Mouse (Mus musculus) layer of hippocampus, adult 11-12 months (tissue): ENCODE measurements around the gene Olfr750.

ENCODE experiments used
- DNase-seq: peaks from one replicate; pipeline ENCODE4 v3.0.0; 2022; ENCODE audit warnings: low spot score

The Olfr750 gene

GRCm38 (mm10) chr14:51088166-51088969, 14.1 kb upstream of the Olfr750 start:
- peak; percentile 88 for DNase-seq

DNA sequence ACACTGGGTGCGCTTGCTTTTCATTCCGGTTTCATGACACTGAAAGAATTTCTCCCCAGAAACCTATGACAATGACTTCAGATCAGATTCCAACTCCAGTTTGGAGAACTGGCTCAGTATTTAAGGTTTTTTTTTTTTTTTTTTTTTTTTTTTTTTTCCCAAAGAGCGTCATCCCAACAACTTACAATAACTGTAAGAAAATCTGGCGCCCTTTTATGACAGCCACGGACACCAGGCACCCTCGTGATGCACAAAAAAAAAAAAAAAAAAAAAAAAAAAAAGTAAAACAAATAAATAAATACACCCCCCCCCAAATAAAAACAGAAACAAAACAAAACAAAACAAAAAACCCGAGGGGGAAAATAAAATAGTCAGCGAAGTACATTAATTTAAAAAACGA, 13.5 kb upstream of the Olfr750 start:
- DNase-seq: no peak

- no peak for DNase-seq
These were observed 11.7 kb upstream of the Olfr750 start for GRCm38 (mm10) chr14:51085911-51086310.

GRCm38 (mm10) chr14:51085086-51085485, 10.9 kb upstream of the Olfr750 start:
- no peak for DNase-seq

- no peak for DNase-seq
These were observed 9.6 kb upstream of the Olfr750 start for GRCm38 (mm10) chr14:51083805-51084204.

DNA sequence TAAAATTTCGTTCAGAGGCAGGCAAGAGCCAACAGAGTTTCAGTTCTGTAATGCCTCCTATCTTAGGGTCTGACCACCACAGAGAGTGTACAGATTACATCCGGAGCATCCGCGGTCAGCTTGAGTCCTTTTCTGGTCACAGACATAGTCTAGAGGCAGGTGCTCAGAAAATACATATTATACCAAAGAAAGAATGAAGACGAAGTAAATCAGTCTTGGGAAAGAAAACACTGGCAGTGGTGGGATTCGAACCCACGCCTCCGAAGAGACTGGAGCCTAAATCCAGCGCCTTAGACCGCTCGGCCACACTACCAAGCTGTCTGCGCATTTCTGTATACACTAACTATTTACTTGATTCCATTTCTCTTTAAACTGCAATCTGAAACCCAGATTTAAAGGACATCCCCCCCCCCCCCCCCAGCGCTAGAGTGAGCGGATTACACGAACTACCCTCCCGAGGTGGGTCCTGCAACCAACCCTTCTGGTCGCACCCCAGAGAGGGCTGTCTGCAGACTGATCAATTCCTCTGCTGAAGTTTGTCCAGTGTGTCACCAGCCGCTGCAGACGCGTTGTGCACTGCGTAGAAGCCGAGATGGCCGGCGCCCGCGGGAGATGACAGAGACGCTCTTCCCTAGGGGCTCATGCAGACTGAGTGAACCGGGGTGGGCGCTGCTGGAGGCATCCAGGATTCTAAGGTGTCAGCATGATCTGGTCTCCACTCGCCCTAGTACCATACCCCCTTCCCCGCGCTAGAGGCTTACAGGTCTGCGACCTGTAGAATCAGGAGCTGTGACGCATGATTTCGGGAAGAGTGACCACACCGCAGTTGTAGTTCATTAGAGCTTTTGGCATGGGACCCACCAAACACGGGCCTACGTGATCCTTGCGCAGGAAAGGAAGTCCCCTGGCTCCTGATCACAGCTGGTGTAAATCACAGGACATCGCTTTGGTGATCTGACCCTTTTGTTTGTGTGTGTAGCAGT, 8.7 kb upstream of the Olfr750 start:
- peak; percentile 58 for DNase-seq

- DNase-seq: no peak
These were observed 6.8 kb upstream of the Olfr750 start for GRCm38 (mm10) chr14:51081035-51081434.

GRCm38 (mm10) chr14:51079180-51079579, 4.9 kb upstream of the Olfr750 start:
- no peak for DNase-seq

- DNase-seq: peak; percentile 43
These were observed 4.6 kb downstream of the Olfr750 start for GRCm38 (mm10) chr14:51069617-51070016.

GRCm38 (mm10) chr14:51068956-51069355, 5.3 kb downstream of the Olfr750 start:
- DNase-seq: no peak

GRCm38 (mm10) chr14:51060761-51061160, 13.5 kb downstream of the Olfr750 start:
- no peak for DNase-seq

DNA sequence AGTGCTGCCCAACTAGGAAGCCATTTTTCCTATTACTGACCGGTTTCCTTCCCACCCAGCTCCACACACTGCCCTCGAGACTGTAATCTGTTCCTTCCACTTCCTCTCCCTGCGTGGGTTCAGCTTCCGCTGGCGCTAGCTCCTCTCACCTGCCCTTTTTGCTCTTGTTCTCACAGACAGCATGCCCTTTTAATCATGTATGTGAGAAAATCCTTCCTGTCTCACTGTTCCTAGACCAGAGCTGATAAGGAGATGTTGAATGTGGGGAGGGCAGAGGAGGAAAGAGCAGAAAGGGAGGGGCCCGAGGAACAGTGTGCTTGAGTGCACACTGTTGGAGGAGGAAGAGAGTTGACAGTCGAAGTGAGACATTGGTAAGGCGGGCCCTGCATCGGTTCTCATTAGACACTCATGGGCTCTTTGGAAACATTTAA, 16.8 kb downstream of the Olfr750 start, which contains the start of gene Rnase12:
Rnase12 (minus strand) TSS at position 261 of the 431 bp plus-strand sequence.
- no peak for DNase-seq

DNA sequence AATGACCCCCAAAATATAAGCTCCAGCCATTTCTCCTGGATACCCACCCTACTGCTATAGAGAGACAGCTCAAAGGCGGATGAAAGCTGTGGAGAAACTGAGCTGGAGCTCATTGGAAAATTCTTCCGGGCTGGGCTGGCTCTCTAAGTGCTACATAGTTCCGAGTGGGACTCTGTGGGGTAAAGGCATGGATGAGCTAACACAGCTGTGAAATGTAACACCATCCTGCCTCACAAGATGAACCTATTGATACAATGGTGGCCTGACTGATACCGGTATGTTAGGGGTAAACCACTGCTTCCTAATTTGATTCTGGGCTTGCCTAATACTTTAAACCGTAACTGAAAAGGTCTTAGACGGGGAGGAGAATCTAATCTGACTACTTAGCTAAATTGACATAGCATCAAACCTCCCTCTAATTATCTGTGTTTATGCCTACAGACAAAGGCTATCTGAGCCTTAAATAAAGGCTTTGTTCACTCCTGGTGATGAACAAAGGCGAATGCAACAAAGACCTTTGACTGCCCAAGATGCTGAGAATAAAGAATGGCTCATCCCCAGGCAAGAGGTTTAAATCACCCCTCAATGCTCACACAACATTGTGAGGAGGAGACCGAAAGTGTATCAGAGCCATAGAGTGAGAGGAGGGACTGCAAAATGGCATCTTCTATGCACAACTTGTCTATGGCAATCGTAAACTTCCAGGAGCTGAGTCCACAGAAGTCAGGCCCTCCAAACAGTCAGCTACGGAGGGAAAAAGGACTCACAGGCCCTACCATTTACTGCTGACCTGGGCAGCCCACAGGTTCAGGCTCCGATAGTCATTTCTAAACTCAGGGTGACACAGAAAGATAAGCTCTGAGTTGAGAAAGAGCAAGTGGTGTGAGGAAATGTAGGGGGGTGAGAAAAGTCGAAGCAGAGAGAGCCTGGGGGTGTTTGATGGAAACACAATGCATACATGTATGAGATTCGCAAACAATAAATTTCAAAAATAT, 19.7 kb downstream of the Olfr750 start:
- no peak for DNase-seq

- DNase-seq: no peak
These were observed 21.1 kb downstream of the Olfr750 start for GRCm38 (mm10) chr14:51053176-51053575.

DNA sequence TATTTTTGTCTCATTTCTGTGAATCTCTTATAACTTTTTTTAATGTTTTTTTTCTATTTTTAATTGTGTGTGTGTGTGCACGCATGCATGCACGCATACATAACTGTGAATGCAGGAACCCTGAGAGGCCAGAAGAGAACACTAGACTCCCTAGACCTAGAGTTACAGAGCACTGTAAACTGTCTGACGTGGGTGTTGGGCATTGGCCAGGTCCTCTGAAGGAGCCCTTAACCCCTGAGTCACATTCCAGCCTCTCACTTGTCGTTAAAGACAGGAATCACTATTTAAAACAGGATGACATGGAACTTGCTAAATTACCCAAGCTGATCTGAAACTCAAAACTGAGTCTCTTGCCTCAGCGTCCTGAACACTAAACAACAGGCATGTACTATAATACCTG, 22.3 kb downstream of the Olfr750 start:
- DNase-seq: no peak

- no peak for DNase-seq
These were observed 24.2 kb downstream of the Olfr750 start, which contains the start of gene Rnase11 for GRCm38 (mm10) chr14:51050063-51050462. Gene Rnase11 (minus strand): TSS chr14:51050163.

DNA sequence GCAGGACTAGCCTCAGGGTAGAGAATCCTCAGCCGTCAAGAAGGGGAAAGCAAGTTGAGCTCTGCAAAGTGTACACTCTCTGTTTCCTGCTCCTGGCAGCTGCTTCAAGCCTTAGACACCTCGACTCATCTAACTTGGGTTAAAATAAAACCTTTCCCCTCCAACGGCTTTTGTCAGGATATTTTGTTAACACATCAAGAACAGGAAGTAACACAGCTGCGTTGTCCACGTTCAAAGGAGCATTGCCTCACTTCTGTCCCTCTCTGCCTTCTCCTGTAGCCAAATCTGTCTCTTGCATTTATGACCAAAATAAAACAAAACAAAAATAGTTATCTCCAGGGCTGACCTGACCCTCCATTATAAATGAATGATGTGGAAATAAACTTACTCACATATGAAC, 26.4 kb downstream of the Olfr750 start:
- DNase-seq: no peak

DNA sequence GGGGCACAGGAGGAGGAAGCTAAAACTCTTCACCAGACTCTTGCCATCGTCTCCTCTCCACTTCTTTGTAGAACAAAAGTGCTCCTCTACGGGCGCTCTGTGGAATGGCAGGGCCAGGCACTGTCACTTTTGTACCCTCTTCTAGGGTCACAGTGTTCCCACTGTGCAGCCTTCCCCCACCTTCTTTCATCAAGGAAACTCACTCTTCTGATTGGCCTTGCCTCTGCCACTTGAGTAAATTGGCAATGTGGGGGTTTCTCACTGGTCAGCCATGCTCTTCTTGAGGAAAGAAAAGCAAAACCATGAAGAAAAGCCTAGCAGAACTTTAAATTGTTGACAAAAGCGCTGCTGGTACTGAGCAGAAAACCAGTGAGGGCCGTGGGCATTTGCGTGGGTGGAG, 32.5 kb downstream of the Olfr750 start, which contains the start of gene Rnase9:
Rnase9 (minus strand) TSS at position 101 of the 400 bp plus-strand sequence.
- DNase-seq: no peak

GRCm38 (mm10) chr14:51036214-51036613, 38.0 kb downstream of the Olfr750 start:
- DNase-seq: no peak

GRCm38 (mm10) chr14:51035206-51035605, 39.0 kb downstream of the Olfr750 start:
- no peak for DNase-seq
